Mouse (Mus musculus) bone marrow macrophage, adult 2 months (primary cell): ENCODE results near the gene Fam234a. TPM values are rescaled to one million over a fixed set of nuclear protein-coding genes. Genes with fewer than 3 reads are reported as not detected.

Experiments
- H3K27ac ChIP-seq: 2 replicates; pipeline ENCODE4 v1.5.1; 2012; ENCODE audit warnings: low read depth, low read length; ENCODE audit not compliant: insufficient read depth
- H3K4me1 ChIP-seq: 2 replicates; pipeline ENCODE4 v1.6.1; 2012; ENCODE audit warnings: low read length; ENCODE audit not compliant: control insufficient read depth, insufficient read depth
- H3K4me3 ChIP-seq: 2 replicates; pipeline ENCODE4 v1.5.1; 2012; ENCODE audit warnings: mild to moderate bottlenecking, low read length, moderate library complexity; ENCODE audit not compliant: insufficient read depth
- CTCF ChIP-seq: IDR thresholded peaks from 2 replicates; pipeline ENCODE4 v1.5.1; 2012; ENCODE audit warnings: low read depth, mild to moderate bottlenecking, low read length, moderate library complexity
- POLR2A ChIP-seq: IDR thresholded peaks from 2 replicates; pipeline ENCODE4 v1.6.1; 2012; ENCODE audit warnings: mild to moderate bottlenecking, low read depth, low read length, borderline replicate concordance
- polyA plus RNA-seq: library from polyadenylated mRNA; stranded (reverse); fragments of >200 nt; gene quantifications from 2 replicates; pipeline ENCODE4 v1.2.4, GENCODE M21; 2012; ENCODE audit not compliant: missing spikeins, insufficient read depth, insufficient read length

The Fam234a gene
- polyA plus RNA-seq, 1 experiment: 136 TPM

GRCm38 (mm10) chr17:26255313-26255712, 11.3 kb upstream of the Fam234a start:
- Histone ChIP-seq H3K4me1 (peaks cover 15% of the 10 kb centered on the region), H3K4me3 (no peak overlapping the region), H3K27ac (no peak overlapping the region)
- no peak for TF ChIP-seq CTCF
- TF ChIP-seq POLR2A: no peak

- Histone ChIP-seq H3K27ac (peak overlapping the region; percentile 86), H3K4me1 (peaks cover 15% of the 10 kb centered on the region), H3K4me3 (peak overlapping the region; percentile 82)
- TF ChIP-seq POLR2A: no peak
These were observed 9.4 kb upstream of the Fam234a start for GRCm38 (mm10) chr17:26253399-26253798.

DNA sequence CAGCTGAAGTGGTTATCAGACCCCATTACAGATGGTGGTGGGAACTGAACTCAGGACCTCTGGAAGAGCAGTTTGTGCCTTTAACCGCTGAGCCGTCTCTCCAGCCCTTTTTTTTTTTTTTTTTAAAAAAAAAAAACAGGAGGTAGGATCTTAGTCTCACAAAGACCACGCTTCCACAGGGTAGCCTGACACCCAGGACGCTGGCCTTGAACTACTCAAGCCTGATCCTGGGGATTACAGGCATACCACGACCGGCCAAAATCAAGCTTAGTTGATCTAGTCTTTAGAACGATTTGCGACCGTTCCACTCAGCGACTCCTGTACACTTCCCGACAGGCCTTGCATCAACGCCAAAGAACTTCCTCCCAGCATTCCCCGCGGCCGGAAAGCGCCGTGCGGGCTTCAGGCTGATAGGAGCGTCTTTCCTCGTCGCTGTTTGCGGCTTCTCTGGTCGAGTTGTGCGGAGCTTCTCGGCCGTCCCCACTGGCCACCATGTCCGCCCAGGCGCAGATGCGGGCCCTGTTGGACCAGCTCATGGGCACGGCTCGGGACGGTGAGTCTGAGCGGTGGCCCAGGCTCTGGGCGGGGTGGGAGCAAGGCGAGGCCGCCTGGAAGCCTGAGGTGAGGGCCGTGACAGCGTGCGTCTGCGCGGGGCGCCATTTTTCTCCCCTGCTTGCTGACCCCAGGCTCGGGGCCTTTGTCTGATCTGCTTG, 8.7 kb upstream of the Fam234a start, which contains the start of gene Luc7l:
Gene Luc7l, plus strand, starts transcription at position 358 of the 713 bp plus-strand sequence.
- Histone ChIP-seq H3K27ac (peak within 1 kb of the TSS; percentile 86), H3K4me3 (peak within 1 kb of the TSS; percentile 82), H3K4me1 (peaks cover 15% of the 10 kb centered on the region)
- TF ChIP-seq CTCF: no peak
- 0 out of 2 replicates have a peak, but pooled peaks have one; percentile 24 for TF ChIP-seq POLR2A

- Histone ChIP-seq H3K4me1 (peaks cover 15% of the 10 kb centered on the region), H3K4me3 (peak overlapping the region; percentile 82; the same call in 1 of the 2 replicates), H3K27ac (peak overlapping the region; percentile 86)
- TF ChIP-seq CTCF (no peak), POLR2A (no peak)
These were observed 8.0 kb upstream of the Fam234a start for GRCm38 (mm10) chr17:26251886-26252538.

DNA sequence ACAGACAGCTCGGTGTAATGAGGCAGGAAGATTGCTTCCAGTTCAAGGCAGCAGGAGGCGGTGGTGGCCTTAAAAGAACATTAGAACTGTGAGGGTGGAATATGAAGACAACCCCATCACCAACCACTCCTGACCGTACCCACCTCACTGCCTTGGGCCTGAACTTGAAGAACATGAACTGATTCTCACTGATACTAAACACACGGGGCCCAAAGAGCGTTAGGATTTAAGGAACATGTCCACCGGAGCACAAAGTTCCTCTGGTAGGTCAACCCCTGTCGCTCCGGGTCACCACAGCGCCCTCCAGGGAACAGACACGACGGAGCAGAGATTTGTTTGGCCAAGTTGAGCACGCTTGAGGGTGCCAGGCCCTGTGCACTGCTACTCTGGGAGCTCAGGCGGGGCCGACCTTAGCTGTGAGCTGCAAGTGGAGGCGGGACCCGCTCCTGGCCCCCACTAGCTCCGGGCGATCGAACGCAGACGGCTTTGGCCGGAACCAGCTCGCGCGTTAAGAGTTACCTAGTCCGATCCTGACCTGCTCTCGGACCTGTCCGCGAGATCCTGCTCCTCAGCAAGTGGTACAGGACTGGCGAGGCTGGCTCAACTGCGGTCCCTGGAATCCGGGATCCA, 456 bp downstream of the Fam234a start:
- Histone ChIP-seq H3K4me3 (peak overlapping the region; percentile 68), H3K27ac (peak overlapping the region; percentile 57), H3K4me1 (peaks cover 23% of the 10 kb centered on the region)
- TF ChIP-seq POLR2A (no peak), CTCF (peak; percentile 84)

DNA sequence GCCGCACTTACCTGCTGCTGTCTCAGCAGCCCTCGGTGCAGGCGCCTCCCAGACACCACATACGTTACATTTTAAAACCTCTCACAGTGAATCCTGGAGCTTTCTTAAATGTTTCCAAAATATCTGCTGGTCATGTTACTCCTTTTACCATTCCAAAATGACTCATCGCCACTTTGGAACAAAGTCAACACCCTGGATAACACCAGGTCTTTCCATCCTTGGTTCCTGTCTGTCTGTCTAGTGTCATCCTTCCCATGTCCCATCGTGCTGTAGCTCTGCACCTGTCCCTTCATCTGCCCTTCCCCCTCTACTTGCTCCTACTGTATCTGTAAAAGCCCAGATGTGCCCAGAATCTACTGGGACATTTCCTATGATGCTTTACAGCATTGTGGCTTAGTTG, 3.1 kb downstream of the Fam234a start:
- Histone ChIP-seq H3K27ac (no peak overlapping the region), H3K4me1 (peaks cover 45% of the 10 kb centered on the region), H3K4me3 (no peak overlapping the region)
- TF ChIP-seq POLR2A (no peak), CTCF (no peak)

DNA sequence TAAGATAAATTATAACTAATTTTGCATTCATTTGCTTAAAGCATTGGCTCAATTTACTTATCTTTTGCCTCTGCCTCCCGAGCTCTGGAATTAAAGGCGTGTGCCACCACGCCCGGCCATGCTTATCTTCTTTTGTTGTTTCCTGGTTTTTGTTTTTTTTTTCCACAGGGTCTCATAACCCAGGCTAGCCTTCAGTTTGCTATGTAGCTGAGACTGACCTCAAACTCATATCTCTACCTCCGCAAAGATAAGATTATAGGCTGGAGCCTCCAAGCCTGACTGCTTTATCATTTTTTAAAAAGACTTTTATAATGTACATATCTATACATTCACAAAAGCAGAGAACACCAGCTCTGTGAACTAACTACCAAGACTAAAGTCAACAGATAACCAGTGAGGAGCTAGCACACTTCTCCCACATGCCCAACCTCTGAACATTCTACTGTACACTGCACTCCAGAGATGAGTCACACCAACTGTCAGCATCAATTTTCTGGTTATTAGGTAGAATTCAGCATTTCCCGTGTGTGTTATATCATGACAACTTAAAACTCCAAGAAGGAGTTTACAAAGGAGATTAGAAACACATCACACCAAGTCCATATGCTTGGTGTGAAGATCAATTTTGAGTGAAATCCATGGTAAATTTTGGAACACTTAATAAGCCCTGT, 3.8 kb downstream of the Fam234a start:
- Histone ChIP-seq H3K4me1 (peaks cover 49% of the 10 kb centered on the region), H3K4me3 (no peak overlapping the region), H3K27ac (no peak overlapping the region)
- TF ChIP-seq CTCF (no peak), POLR2A (no peak)

- Histone ChIP-seq H3K4me1 (peaks cover 54% of the 10 kb centered on the region), H3K4me3 (no peak overlapping the region), H3K27ac (no peak overlapping the region)
- TF ChIP-seq CTCF (no peak), POLR2A (no peak)
These were observed 4.5 kb downstream of the Fam234a start for GRCm38 (mm10) chr17:26239551-26239950.

DNA sequence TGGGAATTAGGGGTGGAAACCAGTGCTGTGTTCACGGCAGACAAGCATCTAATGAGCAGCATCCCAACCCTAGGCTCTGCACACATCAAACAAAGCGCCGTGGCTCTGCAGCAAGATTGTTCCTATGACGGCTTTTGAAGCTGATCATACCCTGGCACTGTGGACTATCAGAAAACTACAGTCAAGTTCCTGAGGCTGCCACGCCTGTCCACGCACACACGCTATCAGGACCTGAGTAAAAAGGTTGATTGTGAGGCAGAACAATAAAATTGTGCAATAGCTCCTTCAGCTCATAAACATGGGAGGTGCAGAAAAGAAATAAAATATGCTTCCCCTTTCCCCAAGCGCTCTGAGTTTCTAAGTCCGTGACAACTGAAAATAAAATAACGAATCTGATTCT, 6.4 kb downstream of the Fam234a start:
- H3K27ac ChIP-seq: peak overlapping the region; percentile 59
- H3K4me3 ChIP-seq: no peak overlapping the region
- peaks cover 52% of the 10 kb centered on the region for H3K4me1 ChIP-seq
- TF ChIP-seq CTCF: no peak
- no peak for TF ChIP-seq POLR2A
